Mouse (Mus musculus): ENCODE measurements around the gene Mrpl9. TPM values are rescaled to one million over a fixed set of nuclear protein-coding genes. Genes with fewer than 3 reads are reported as not detected.

Gene Mrpl9
- 47.5 and 52.5 TPM in 2 replicates for polyA plus RNA-seq (2015; fragmentation: Nextera tagmentation; extraction: Ambion mirVana)

GRCm38 (mm10) chr3:94442951-94443596 lies at the start of gene Mrpl9:
TSS of gene Mrpl9 (plus strand) at chr3:94443318.
- DNase-seq, result peak; percentile 92
- peak within 1 kb of the TSS; percentile 94 for H3K9ac ChIP-seq
- H3K9me3 ChIP-seq (replicated peaks), result no peaks in the 10 kb centered on the region
- peak; percentile 98 for ATAC-seq (ENCODE audit: low read depth)
- H3K36me3 ChIP-seq, result peaks cover 37% of the 10 kb centered on the region
- H3K4me2 ChIP-seq, result peak within 1 kb of the TSS; percentile 88
- under 1% methylated on average over 39 of the region's 39 CpGs for WGBS (ENCODE audit: insufficient replicate concordance)
- peak within 1 kb of the TSS; percentile 69 for H3K27ac ChIP-seq
- peaks cover 11% of the 10 kb centered on the region for H3K27me3 ChIP-seq
- H3K4me3 ChIP-seq (replicated peaks), result peak within 1 kb of the TSS; percentile 80
- peaks cover 13% of the 10 kb centered on the region for H3K4me1 ChIP-seq (replicated peaks)

- no peaks in the 10 kb centered on the region for H3K4me1 ChIP-seq (replicated peaks)
- 47% methylated on average over 1 of the region's 1 CpGs for WGBS (ENCODE audit: insufficient replicate concordance)
- no peak overlapping the region for H3K9ac ChIP-seq
- no peak overlapping the region for H3K27ac ChIP-seq
- peaks cover 49% of the 10 kb centered on the region for H3K27me3 ChIP-seq
- H3K4me2 ChIP-seq, result no peak overlapping the region
- DNase-seq (no peak), ATAC-seq (ENCODE audit: low read depth) (no peak)
- no peaks in the 10 kb centered on the region for H3K9me3 ChIP-seq (replicated peaks)
- no peak overlapping the region for H3K4me3 ChIP-seq (replicated peaks)
- H3K36me3 ChIP-seq, result no peaks in the 10 kb centered on the region
Observed at GRCm38 (mm10) chr3:94396336-94396735, 46.8 kb upstream of the Mrpl9 start.

- Histone ChIP-seq H3K4me1 (replicated peaks) (no peaks in the 10 kb centered on the region), H3K36me3 (no peaks in the 10 kb centered on the region), H3K27me3 (peaks cover 54% of the 10 kb centered on the region), H3K9ac (no peak overlapping the region), H3K4me2 (no peak overlapping the region), H3K4me3 (replicated peaks) (no peak overlapping the region), H3K9me3 (replicated peaks) (no peaks in the 10 kb centered on the region), H3K27ac (no peak overlapping the region)
- 55% methylated on average over 4 of the region's 4 CpGs for WGBS (ENCODE audit: insufficient replicate concordance)
- DNase-seq (no peak), ATAC-seq (ENCODE audit: low read depth) (no peak)
Observed at GRCm38 (mm10) chr3:94396851-94397250, 46.3 kb upstream of the Mrpl9 start.

GRCm38 (mm10) chr3:94398217-94398616 lies 44.9 kb upstream of the Mrpl9 start, which contains the start of gene Lingo4:
TSS of gene Lingo4 (plus strand) at chr3:94398517.
- WGBS (ENCODE audit: insufficient replicate concordance), result 52% methylated on average over 6 of the region's 6 CpGs
- H3K9ac ChIP-seq, result no peak within 1 kb of the TSS
- no peak within 1 kb of the TSS for H3K27ac ChIP-seq
- H3K27me3 ChIP-seq, result peaks cover 68% of the 10 kb centered on the region
- ATAC-seq (ENCODE audit: low read depth), result no peak
- peak within 1 kb of the TSS; percentile 36 for H3K4me2 ChIP-seq
- no peaks in the 10 kb centered on the region for H3K9me3 ChIP-seq (replicated peaks)
- no peaks in the 10 kb centered on the region for H3K36me3 ChIP-seq
- H3K4me1 ChIP-seq (replicated peaks), result no peaks in the 10 kb centered on the region
- H3K4me3 ChIP-seq (replicated peaks), result no peak within 1 kb of the TSS
- DNase-seq, result no peak

- Histone ChIP-seq H3K4me2 (peak overlapping the region; percentile 36), H3K4me1 (replicated peaks) (no peaks in the 10 kb centered on the region), H3K9me3 (replicated peaks) (no peaks in the 10 kb centered on the region), H3K4me3 (replicated peaks) (no peak overlapping the region), H3K36me3 (no peaks in the 10 kb centered on the region), H3K27ac (no peak overlapping the region), H3K27me3 (peaks cover 76% of the 10 kb centered on the region), H3K9ac (no peak overlapping the region)
- 4% methylated on average over 20 of the region's 20 CpGs for WGBS (ENCODE audit: insufficient replicate concordance)
- ATAC-seq (ENCODE audit: low read depth) (no peak), DNase-seq (no peak)
Observed at GRCm38 (mm10) chr3:94398943-94399481, 44.1 kb upstream of the Mrpl9 start.

GRCm38 (mm10) chr3:94399663-94400310 lies 43.3 kb upstream of the Mrpl9 start:
- H3K4me2 ChIP-seq, result no peak overlapping the region
- no peaks in the 10 kb centered on the region for H3K36me3 ChIP-seq
- H3K9me3 ChIP-seq (replicated peaks), result no peaks in the 10 kb centered on the region
- ATAC-seq (ENCODE audit: low read depth), result no peak
- no peak overlapping the region for H3K4me3 ChIP-seq (replicated peaks)
- H3K27ac ChIP-seq, result no peak overlapping the region
- 35% methylated on average over 5 of the region's 5 CpGs for WGBS (ENCODE audit: insufficient replicate concordance)
- DNase-seq, result no peak
- H3K4me1 ChIP-seq (replicated peaks), result no peaks in the 10 kb centered on the region
- H3K27me3 ChIP-seq, result peaks cover 83% of the 10 kb centered on the region
- no peak overlapping the region for H3K9ac ChIP-seq

- peaks cover 82% of the 10 kb centered on the region for H3K27me3 ChIP-seq
- H3K4me2 ChIP-seq, result no peak overlapping the region
- no peaks in the 10 kb centered on the region for H3K4me1 ChIP-seq (replicated peaks)
- H3K36me3 ChIP-seq, result no peaks in the 10 kb centered on the region
- H3K4me3 ChIP-seq (replicated peaks), result no peak overlapping the region
- H3K27ac ChIP-seq, result no peak overlapping the region
- no peaks in the 10 kb centered on the region for H3K9me3 ChIP-seq (replicated peaks)
- ATAC-seq (ENCODE audit: low read depth) (no peak), DNase-seq (no peak)
- WGBS (ENCODE audit: insufficient replicate concordance), result 36% methylated on average over 8 of the region's 8 CpGs
- no peak overlapping the region for H3K9ac ChIP-seq
Observed at GRCm38 (mm10) chr3:94402451-94402850, 40.7 kb upstream of the Mrpl9 start.

GRCm38 (mm10) chr3:94404366-94405054 lies 38.6 kb upstream of the Mrpl9 start:
- Histone ChIP-seq H3K36me3 (no peaks in the 10 kb centered on the region), H3K4me1 (replicated peaks) (no peaks in the 10 kb centered on the region), H3K4me2 (no peak overlapping the region), H3K27me3 (peaks cover 62% of the 10 kb centered on the region), H3K27ac (no peak overlapping the region), H3K9me3 (replicated peaks) (no peaks in the 10 kb centered on the region), H3K4me3 (replicated peaks) (no peak overlapping the region), H3K9ac (no peak overlapping the region)
- no peak for ATAC-seq (ENCODE audit: low read depth)
- DNase-seq, result no peak
- 28% methylated on average over 7 of the region's 7 CpGs for WGBS (ENCODE audit: insufficient replicate concordance)

GRCm38 (mm10) chr3:94405561-94405960 lies 37.6 kb upstream of the Mrpl9 start:
- H3K27me3 ChIP-seq, result peaks cover 51% of the 10 kb centered on the region
- ATAC-seq (ENCODE audit: low read depth) (no peak), DNase-seq (no peak)

GRCm38 (mm10) chr3:94412530-94412929 lies 30.6 kb upstream of the Mrpl9 start:
- Histone ChIP-seq H3K4me1 (replicated peaks) (peaks cover 15% of the 10 kb centered on the region), H3K27ac (no peak overlapping the region), H3K9ac (peak overlapping the region; percentile 61), H3K4me3 (replicated peaks) (peak overlapping the region; percentile 58), H3K27me3 (peaks cover 21% of the 10 kb centered on the region), H3K36me3 (no peaks in the 10 kb centered on the region), H3K9me3 (replicated peaks) (no peaks in the 10 kb centered on the region), H3K4me2 (peak overlapping the region; percentile 78)
- WGBS (ENCODE audit: insufficient replicate concordance), result 8% methylated on average over 25 of the region's 25 CpGs
- ATAC-seq (ENCODE audit: low read depth), result peak; percentile 57
- no peak for DNase-seq

More at GRCm38 (mm10) chr3:94405561-94405960, 37.6 kb upstream of the Mrpl9 start:
- no peak overlapping the region for H3K27ac ChIP-seq
- no peak overlapping the region for H3K9ac ChIP-seq
- no peak overlapping the region for H3K4me2 ChIP-seq
- 55% methylated on average over 4 of the region's 4 CpGs for WGBS (ENCODE audit: insufficient replicate concordance)
- no peaks in the 10 kb centered on the region for H3K36me3 ChIP-seq
- no peak overlapping the region for H3K4me3 ChIP-seq (replicated peaks)
- no peaks in the 10 kb centered on the region for H3K9me3 ChIP-seq (replicated peaks)
- H3K4me1 ChIP-seq (replicated peaks), result no peaks in the 10 kb centered on the region

- H3K4me3 ChIP-seq (replicated peaks), result peak within 1 kb of the TSS; percentile 58
- peaks cover 21% of the 10 kb centered on the region for H3K27me3 ChIP-seq
- H3K27ac ChIP-seq, result no peak within 1 kb of the TSS
- no peaks in the 10 kb centered on the region for H3K9me3 ChIP-seq (replicated peaks)
- 9% methylated on average over 52 of the region's 52 CpGs for WGBS (ENCODE audit: insufficient replicate concordance)
- peak within 1 kb of the TSS; percentile 78 for H3K4me2 ChIP-seq
- ATAC-seq (ENCODE audit: low read depth) (peak; percentile 97), DNase-seq (peak; percentile 83)
- H3K4me1 ChIP-seq (replicated peaks), result peaks cover 15% of the 10 kb centered on the region
- H3K36me3 ChIP-seq, result no peaks in the 10 kb centered on the region
- peak within 1 kb of the TSS; percentile 61 for H3K9ac ChIP-seq
Observed at GRCm38 (mm10) chr3:94413031-94413679, 30.0 kb upstream of the Mrpl9 start, which contains the start of gene Tdrkh. TSS of gene Tdrkh (plus strand) at chr3:94413273.

Measured in liver, embryonic 13.5 days (tissue).